Mouse (Mus musculus) layer of hippocampus, postnatal 36 days (tissue): ENCODE measurements at regions not wholly inside any gene's neighbourhood (a gene's known extent, or its start where the extent isn't known, plus 50 kb on each side); places are given as distances from the start of the nearest gene placed in this dataset.

Experiments used
- DNase-seq, 2 experiments: peaks; one replicate each; pipeline ENCODE4 v3.0.0; 2022

DNA sequence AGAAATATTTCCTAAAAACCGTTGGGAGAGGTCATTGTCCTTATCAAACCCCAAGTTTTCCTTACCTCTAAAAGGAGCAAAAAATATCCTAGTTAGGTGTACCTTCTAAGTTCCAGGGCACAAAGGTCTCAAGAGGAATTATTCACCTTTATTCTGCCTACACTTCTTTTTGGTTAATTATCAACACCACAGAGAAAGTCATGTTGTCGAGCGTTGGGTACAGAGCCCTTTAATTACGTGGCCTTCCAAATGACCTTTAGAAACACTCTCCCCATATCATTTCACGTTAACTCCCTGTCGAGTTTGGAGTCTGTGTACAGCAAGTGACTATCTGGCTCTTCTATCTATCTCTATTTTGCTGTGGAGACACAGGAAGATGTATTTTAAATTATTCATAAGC is 90.7 kb upstream of the Gm765 start:
- DNase-seq: no peak

DNA sequence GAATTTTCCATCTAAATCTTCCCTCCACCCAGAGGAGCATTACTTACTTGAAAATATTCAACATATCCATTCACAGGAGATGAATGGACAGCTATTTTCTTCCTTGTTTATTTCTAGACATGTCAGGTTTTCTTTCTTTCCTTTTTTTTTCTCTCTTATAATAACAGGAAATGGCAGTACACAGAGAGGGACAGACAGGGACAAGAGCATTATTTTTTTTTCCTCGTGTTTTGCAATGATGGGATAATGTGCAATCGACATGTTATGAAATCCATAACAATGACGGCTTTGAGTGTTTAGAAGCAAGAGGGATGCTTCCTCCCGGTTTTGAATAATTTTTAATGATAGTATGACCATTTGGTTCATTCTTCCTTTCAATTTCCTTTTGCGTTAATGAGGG is 86.6 kb upstream of the Gm765 start:
- no peak for DNase-seq

DNA sequence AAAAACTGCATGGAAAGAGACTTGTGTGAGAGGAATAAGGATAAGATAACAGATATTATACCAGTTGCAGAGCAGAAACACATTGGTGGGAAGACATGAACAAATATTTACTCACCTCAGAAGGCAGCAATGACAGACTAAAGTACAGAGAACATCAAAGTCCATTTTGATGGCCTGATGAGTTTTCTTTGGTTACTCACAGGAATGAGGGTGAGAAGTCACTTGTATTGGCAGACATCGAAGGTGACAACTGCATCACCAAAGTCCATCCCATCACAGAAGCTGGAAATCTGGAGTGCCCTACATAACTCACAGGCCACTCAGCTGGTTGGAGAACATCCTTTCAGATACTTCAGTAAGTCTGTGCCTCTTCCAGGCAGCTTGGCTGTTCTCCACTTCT is 60.1 kb upstream of the Gm765 start:
- no peak for DNase-seq

DNA sequence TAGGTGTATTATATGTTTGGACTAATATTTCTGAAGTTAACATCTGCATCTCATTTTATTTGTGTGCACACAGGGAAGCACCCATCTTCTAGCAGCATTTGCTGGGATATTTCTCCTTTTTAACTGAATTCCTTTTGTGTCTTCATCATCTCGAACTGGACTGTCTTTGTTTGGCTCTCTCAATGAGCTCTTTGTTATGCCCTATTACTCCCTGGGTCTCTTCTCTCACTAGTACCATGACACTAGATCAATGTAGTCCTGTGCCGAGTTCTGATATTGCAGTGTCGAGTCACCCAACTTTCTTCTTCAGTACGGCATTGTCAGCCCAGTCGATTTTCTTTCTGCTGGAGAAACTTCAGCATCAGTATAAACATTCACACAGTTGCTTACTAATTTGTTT is 52.0 kb upstream of the Gm765 start:
- no peak for DNase-seq
